Mouse (Mus musculus) lung, embryonic 15.5 days (tissue): ENCODE measurements at regions not wholly inside any gene's neighbourhood (a gene's known extent, or its start where the extent isn't known, plus 50 kb on each side); places are given as distances from the start of the nearest gene placed in this dataset.

Experiments used
- ATAC-seq: fragments of 200-750 bp; cut with Nextera tagmentation; 2 replicates; pipeline ENCODE4 v1.8.0; 2017; ENCODE audit warnings: moderate number of reproducible peaks, borderline replicate concordance; ENCODE audit not compliant: low FRiP score, low TSS enrichment; ENCODE audit errors: extremely low read depth
- H3K27ac ChIP-seq: fragments of 300-500 bp; sonication (generic); 2 replicates; pipeline ENCODE4 v1.5.1; 2015; ENCODE audit warnings: moderate library complexity, mild to moderate bottlenecking, inconsistent platforms
- H3K27me3 ChIP-seq: fragments of 300-500 bp; sonication (generic); 2 replicates; pipeline ENCODE4 v1.6.1; 2015; ENCODE audit warnings: inconsistent platforms
- H3K36me3 ChIP-seq: fragments of 300-500 bp; sonication (generic); 2 replicates; pipeline ENCODE4 v1.6.1; 2015; ENCODE audit warnings: inconsistent platforms
- H3K4me1 ChIP-seq: fragments of 300-500 bp; sonication (generic); 2 replicates; pipeline ENCODE4 v1.6.1; 2015; ENCODE audit warnings: inconsistent platforms
- H3K4me2 ChIP-seq: fragments of 300-500 bp; sonication (generic); 2 replicates; pipeline ENCODE4 v1.6.1; 2015; ENCODE audit warnings: inconsistent platforms, mild to moderate bottlenecking, moderate library complexity
- H3K4me3 ChIP-seq: fragments of 300-500 bp; sonication (generic); 2 replicates; pipeline ENCODE4 v1.5.1; 2015; ENCODE audit warnings: mild to moderate bottlenecking, inconsistent platforms
- H3K9ac ChIP-seq: fragments of 300-500 bp; sonication (generic); 2 replicates; pipeline ENCODE4 v1.6.1; 2015; ENCODE audit warnings: inconsistent platforms
- H3K9me3 ChIP-seq: fragments of 300-500 bp; sonication (generic); 2 replicates; pipeline ENCODE4 v1.6.1; 2016; ENCODE audit warnings: inconsistent platforms
- WGBS: fragments of 180-500 bp; shearing (Covaris S2); methylation state at CpG from one replicate; pipeline ENCODE4 v1.1.7; 2015; 5-methylcytosine and 5-hydroxymethylcytosine counted together

DNA sequence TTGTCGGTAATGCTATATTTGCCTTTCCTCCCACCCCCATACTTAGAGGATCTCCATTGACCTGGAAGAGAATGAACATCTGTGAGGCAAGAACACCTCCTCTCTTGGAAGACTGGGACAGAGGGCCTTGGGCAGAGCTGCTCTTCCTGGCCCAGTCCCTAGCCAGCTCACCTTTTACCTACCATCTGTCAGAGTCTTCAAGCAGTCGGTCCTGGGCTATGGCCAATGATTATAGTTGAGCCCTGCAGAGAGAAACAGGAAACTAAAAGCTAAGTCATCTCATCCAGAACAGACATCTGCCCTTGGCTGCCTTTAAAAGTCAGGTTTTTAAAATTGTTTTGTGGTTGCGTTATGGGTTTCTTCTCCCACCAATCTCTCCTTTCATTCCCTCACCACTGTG is 184.8 kb downstream of the Cxcl12 start:
- H3K9ac ChIP-seq, result no peak overlapping the region
- no peak overlapping the region for H3K27ac ChIP-seq
- no peaks in the 10 kb centered on the region for H3K9me3 ChIP-seq
- no peak for ATAC-seq
- H3K27me3 ChIP-seq, result no peaks in the 10 kb centered on the region
- H3K4me1 ChIP-seq, result no peaks in the 10 kb centered on the region
- WGBS, result 94% methylated on average over 3 of the region's 3 CpGs
- no peaks in the 10 kb centered on the region for H3K36me3 ChIP-seq
- no peak overlapping the region for H3K4me3 ChIP-seq
- no peak overlapping the region for H3K4me2 ChIP-seq

- no peak for ATAC-seq
- H3K9me3 ChIP-seq, result no peaks in the 10 kb centered on the region
- H3K27me3 ChIP-seq, result no peaks in the 10 kb centered on the region
- WGBS, result 95% methylated on average over 1 of the region's 1 CpGs
- H3K9ac ChIP-seq, result no peak overlapping the region
- H3K4me1 ChIP-seq, result no peaks in the 10 kb centered on the region
- no peaks in the 10 kb centered on the region for H3K36me3 ChIP-seq
- no peak overlapping the region for H3K27ac ChIP-seq
- no peak overlapping the region for H3K4me2 ChIP-seq
- no peak overlapping the region for H3K4me3 ChIP-seq
These were observed 187.8 kb downstream of the Cxcl12 start for GRCm38 (mm10) chr6:117356101-117356500.

DNA sequence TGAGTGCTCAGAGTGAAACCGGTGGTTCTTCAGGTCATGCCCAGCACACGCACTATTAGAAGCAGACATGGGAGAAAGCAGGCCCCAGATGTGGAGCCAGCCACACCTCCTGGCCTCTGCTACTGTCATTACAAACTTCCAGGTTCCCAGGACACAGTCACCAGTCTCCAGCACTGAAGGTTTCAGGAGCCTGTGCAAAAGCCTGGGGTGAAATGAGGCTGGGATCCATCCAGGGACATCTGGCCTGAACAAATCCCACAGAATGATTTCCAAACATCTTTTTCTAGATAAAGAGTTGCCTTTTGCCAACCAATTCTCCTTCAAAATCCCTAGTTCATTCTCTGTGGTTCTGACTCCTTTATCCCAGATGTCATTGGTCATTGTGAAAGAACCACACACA is 191.1 kb downstream of the Cxcl12 start:
- no peak overlapping the region for H3K9ac ChIP-seq
- H3K4me1 ChIP-seq, result no peaks in the 10 kb centered on the region
- H3K4me2 ChIP-seq, result no peak overlapping the region
- no peak overlapping the region for H3K27ac ChIP-seq
- no peaks in the 10 kb centered on the region for H3K27me3 ChIP-seq
- 82% methylated on average over 2 of the region's 2 CpGs for WGBS
- H3K9me3 ChIP-seq, result no peaks in the 10 kb centered on the region
- no peak overlapping the region for H3K4me3 ChIP-seq
- ATAC-seq, result no peak
- no peaks in the 10 kb centered on the region for H3K36me3 ChIP-seq

DNA sequence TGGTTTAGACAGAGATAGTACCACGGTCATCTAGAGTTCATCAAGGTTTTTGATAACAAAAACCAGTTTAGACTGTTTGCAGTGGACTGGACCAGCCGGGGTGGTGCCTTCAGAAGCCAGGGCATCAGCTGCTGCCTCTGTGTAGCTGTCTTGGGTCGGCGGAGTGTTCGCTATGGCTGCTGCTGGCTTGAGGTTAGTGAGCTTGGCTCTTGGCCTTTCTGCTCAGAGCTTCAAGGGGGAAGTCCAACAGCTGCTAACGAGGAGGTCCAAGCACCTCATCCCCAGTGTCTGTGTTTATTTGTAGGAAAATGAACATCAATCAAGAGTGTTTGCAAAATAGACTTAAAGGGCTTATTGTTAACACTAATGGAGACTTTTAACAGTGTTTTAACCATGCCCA is 198.2 kb downstream of the Cxcl12 start:
- peak; percentile 67; the same call in 1 of the 2 replicates for ATAC-seq
- Histone ChIP-seq H3K36me3 (no peaks in the 10 kb centered on the region), H3K4me2 (no peak overlapping the region), H3K9me3 (no peaks in the 10 kb centered on the region), H3K27me3 (no peaks in the 10 kb centered on the region), H3K27ac (no peak overlapping the region), H3K9ac (no peak overlapping the region), H3K4me3 (no peak overlapping the region), H3K4me1 (0 out of 2 replicates have a peak, but pooled peaks cover 4% of the 10 kb centered on the region)
- WGBS, result 43% methylated on average over 6 of the region's 6 CpGs

DNA sequence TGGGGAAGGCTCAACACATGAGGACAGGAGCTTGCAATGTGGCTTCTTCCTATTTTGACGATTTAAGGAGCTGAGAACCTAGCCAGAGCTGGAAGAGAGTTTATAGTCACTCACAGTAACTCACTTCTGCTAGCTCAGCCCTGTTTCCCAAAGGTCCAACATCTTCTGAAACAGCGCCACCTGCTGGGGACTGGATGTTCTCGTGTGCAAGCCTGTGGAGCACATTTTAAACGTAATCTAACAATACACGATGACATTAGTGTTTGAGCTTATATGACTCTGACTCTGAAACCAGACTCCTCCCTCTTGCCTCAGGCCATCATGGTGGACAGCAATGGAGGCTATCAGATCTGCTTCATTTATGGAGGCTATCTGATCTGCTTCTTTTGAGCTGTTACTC is 207.7 kb downstream of the Cxcl12 start:
- Histone ChIP-seq H3K4me2 (no peak overlapping the region), H3K9ac (no peak overlapping the region), H3K4me1 (no peaks in the 10 kb centered on the region), H3K9me3 (peaks cover 4% of the 10 kb centered on the region; the same call in 1 of the 2 replicates), H3K27ac (no peak overlapping the region), H3K4me3 (no peak overlapping the region), H3K36me3 (no peaks in the 10 kb centered on the region), H3K27me3 (no peaks in the 10 kb centered on the region)
- WGBS, result 90% methylated on average over 5 of the region's 5 CpGs
- ATAC-seq, result no peak

DNA sequence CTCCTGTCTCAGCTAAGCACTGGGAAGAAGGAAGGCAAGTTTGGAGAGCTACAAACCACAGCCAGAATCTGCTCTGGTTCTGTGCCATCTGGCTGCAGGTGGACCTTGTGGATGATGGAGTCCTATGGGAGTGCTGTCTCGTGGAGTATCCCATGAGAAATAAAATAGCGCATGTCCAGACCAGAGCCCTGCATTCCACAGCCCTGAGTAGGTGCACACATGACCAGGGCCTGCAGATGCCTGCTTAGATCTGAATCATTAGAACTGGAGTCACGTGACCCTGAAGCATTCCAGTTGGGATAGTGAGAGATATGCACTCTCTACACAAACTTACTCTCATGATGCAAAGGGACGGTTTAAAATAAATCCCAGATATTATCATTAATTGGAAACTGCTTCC is 211.6 kb downstream of the Cxcl12 start:
- WGBS, result 73% methylated on average over 4 of the region's 4 CpGs
- Histone ChIP-seq H3K4me1 (0 out of 2 replicates have a peak, but pooled peaks cover 3% of the 10 kb centered on the region), H3K9ac (no peak overlapping the region), H3K27me3 (no peaks in the 10 kb centered on the region), H3K9me3 (peaks cover 4% of the 10 kb centered on the region; the same call in 1 of the 2 replicates), H3K27ac (no peak overlapping the region), H3K36me3 (no peaks in the 10 kb centered on the region), H3K4me2 (no peak overlapping the region), H3K4me3 (no peak overlapping the region)
- no peak for ATAC-seq

DNA sequence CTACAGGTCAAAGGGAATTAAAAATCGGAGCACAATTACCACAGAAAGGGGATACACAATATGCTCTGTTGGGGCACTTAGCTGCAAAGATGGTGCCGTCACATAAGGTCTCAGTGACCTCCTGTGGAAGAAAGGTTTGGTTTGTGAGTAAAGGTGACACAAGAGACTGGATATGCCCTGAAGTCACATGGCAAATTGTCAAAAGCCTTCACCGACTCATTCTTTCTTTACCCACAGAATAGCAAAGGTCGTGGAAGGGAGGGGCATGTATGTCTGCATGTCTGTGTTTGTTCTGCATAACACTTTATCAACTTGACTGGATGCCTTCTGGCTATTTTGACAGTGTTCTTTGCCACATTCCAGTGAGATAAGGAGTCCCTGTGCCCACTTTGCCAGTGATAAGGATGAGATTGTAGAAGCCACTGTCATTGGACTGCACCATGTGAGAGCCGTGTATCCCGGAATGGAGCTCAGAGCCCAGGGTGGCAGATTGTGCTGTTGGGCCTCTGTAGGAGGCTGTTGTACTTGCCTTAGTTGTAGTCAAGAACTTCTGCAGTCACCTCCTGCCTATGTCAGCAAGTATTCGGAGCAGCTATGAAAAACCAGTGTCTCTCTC is 222.0 kb downstream of the Cxcl12 start:
- H3K4me3 ChIP-seq, result no peak overlapping the region
- no peak for ATAC-seq
- H3K4me2 ChIP-seq, result no peak overlapping the region
- H3K9me3 ChIP-seq, result no peaks in the 10 kb centered on the region
- no peak overlapping the region for H3K9ac ChIP-seq
- no peak overlapping the region for H3K27ac ChIP-seq
- no peaks in the 10 kb centered on the region for H3K4me1 ChIP-seq
- H3K36me3 ChIP-seq, result no peaks in the 10 kb centered on the region
- 60% methylated on average over 7 of the region's 7 CpGs for WGBS
- H3K27me3 ChIP-seq, result no peaks in the 10 kb centered on the region

- Histone ChIP-seq H3K9ac (no peak overlapping the region), H3K36me3 (no peaks in the 10 kb centered on the region), H3K9me3 (no peaks in the 10 kb centered on the region), H3K4me3 (no peak overlapping the region), H3K4me2 (no peak overlapping the region), H3K27me3 (no peaks in the 10 kb centered on the region), H3K27ac (no peak overlapping the region), H3K4me1 (no peaks in the 10 kb centered on the region)
- no peak for ATAC-seq
These were observed 225.1 kb downstream of the Cxcl12 start for GRCm38 (mm10) chr6:117393480-117393879.

- ATAC-seq, result no peak
- Histone ChIP-seq H3K4me1 (no peaks in the 10 kb centered on the region), H3K9me3 (no peaks in the 10 kb centered on the region), H3K27ac (no peak overlapping the region), H3K9ac (no peak overlapping the region), H3K27me3 (no peaks in the 10 kb centered on the region; the same call in 1 of the 2 replicates), H3K4me3 (no peak overlapping the region), H3K36me3 (no peaks in the 10 kb centered on the region), H3K4me2 (no peak overlapping the region)
- 77% methylated on average over 11 of the region's 11 CpGs for WGBS
These were observed 237.4 kb downstream of the Cxcl12 start for GRCm38 (mm10) chr6:117405589-117406311.

GRCm38 (mm10) chr6:117406312-117406595 is 237.9 kb downstream of the Cxcl12 start:
- no peak for ATAC-seq
- no peak overlapping the region for H3K9ac ChIP-seq
- no peaks in the 10 kb centered on the region for H3K9me3 ChIP-seq
- no peaks in the 10 kb centered on the region; the same call in 1 of the 2 replicates for H3K27me3 ChIP-seq
- no peak overlapping the region for H3K27ac ChIP-seq
- no peaks in the 10 kb centered on the region for H3K4me1 ChIP-seq
- H3K4me3 ChIP-seq, result no peak overlapping the region
- H3K4me2 ChIP-seq, result no peak overlapping the region
- 82% methylated on average over 4 of the region's 4 CpGs for WGBS
- no peaks in the 10 kb centered on the region for H3K36me3 ChIP-seq

DNA sequence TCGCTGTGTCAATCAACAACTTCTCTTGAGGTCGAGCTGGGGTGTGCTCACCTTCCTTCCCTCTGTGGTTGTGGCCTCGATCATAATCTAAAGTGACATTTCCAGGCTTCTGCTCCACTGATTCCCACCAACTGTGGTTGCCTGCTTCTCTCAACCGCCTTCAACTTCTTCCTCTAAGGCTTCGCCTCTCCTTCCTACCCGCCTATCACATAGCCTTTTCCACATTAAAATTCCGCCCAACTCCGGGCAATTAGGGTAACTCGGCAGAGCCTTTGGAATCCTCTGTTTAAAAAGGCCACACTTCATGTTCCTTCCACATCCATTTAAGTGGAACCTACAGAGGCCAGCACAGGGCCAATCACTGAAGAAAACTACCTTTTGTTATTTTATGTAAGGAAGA is 238.4 kb downstream of the Cxcl12 start:
- Histone ChIP-seq H3K4me3 (no peak overlapping the region), H3K4me1 (no peaks in the 10 kb centered on the region), H3K4me2 (no peak overlapping the region), H3K27ac (no peak overlapping the region), H3K9ac (no peak overlapping the region), H3K27me3 (no peaks in the 10 kb centered on the region; the same call in 1 of the 2 replicates), H3K9me3 (no peaks in the 10 kb centered on the region), H3K36me3 (no peaks in the 10 kb centered on the region)
- no peak; the same call in 1 of the 2 replicates for ATAC-seq
- 79% methylated on average over 9 of the region's 9 CpGs for WGBS

DNA sequence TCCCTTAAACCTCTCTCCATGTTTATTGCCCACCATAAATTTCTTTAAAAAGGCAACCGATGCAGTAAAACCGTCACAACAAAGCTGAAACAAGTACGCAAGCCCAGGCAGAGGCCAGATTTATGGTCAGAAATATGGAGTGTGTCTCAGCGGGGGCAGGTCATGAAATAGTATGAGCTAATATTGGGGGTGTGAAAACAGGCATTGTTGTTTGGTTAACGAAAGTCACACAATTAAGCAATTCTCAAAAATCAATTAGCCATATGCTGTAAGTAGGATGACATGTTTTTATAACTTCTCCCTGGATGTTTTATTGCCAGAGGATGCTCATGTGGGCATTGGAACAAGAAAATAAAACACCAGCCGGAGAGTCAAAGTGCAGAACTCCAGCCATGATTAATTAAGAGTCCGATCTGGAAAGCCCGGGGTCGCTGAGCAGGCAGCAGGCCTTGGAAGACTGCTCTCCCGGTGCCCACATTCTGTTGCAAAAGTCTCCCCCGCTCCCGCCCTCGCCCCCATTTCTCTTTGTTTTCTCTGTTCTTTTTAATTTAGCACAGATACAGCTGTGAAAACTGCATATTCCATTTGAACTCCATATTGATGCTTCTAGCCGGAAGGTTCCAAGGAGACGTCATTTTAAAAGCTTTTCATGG is 239.0 kb downstream of the Cxcl12 start:
- H3K4me2 ChIP-seq, result no peak overlapping the region
- H3K9ac ChIP-seq, result no peak overlapping the region
- no peaks in the 10 kb centered on the region; the same call in 1 of the 2 replicates for H3K27me3 ChIP-seq
- no peaks in the 10 kb centered on the region for H3K4me1 ChIP-seq
- H3K36me3 ChIP-seq, result no peaks in the 10 kb centered on the region
- no peak overlapping the region for H3K27ac ChIP-seq
- H3K4me3 ChIP-seq, result no peak overlapping the region
- 58% methylated on average over 15 of the region's 15 CpGs for WGBS
- ATAC-seq, result no peak
- H3K9me3 ChIP-seq, result no peaks in the 10 kb centered on the region
